Mouse (Mus musculus) adrenal gland (tissue): Measurements from ENCODE around the gene Meis1.

ENCODE experiments used
- intact Hi-C: fragments of 180-260 bp; cut with DNase I; formaldehyde crosslinking; loops from one replicate; pipeline ENCODE4 v1.15.1; 2025

Gene Meis1

DNA sequence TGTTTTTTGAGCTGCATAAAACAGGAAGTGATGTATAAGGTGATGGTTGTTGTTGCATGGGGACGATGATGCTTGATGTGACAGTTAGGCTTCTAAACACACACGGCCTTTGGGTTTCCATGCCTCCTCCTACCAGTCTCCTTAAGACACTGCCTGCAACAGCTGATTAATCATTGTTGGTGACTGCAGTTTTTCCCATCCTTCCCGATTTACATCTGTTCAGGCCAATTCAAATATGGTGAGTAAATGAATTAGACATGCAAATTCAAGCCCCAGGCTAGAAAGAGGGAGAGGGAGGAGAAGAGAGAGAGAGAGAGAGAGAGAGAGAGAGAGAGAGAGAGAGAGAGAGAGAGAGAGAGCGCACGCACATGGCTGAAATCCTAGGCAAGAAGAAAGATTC, 138.0 kb downstream of the Meis1 start:
- intact Hi-C loops = no loop called here

DNA sequence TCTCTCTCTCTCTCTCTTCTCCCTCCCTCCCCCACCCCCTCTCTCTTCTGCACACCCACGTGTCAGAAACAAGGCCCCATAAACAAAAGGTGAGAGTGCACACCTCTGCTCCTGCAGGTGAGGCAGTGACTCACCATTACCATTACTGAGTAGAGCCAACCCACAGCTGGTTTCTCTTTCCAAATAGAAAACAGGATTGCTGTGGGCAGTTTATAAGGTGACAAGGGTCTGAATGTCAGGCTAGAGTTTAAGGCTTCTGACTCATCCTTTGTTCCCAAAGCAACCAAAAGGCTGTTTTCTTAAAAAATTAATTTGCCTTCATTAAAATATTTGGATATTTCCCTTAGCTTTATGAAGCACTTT, 139.3 kb downstream of the Meis1 start:
- intact Hi-C loops = loop anchor here (5.0 to 10.0 kb wide), 4 partner anchors 235 to 1195 kb away; no protein-coding TSS in a partner anchor

DNA sequence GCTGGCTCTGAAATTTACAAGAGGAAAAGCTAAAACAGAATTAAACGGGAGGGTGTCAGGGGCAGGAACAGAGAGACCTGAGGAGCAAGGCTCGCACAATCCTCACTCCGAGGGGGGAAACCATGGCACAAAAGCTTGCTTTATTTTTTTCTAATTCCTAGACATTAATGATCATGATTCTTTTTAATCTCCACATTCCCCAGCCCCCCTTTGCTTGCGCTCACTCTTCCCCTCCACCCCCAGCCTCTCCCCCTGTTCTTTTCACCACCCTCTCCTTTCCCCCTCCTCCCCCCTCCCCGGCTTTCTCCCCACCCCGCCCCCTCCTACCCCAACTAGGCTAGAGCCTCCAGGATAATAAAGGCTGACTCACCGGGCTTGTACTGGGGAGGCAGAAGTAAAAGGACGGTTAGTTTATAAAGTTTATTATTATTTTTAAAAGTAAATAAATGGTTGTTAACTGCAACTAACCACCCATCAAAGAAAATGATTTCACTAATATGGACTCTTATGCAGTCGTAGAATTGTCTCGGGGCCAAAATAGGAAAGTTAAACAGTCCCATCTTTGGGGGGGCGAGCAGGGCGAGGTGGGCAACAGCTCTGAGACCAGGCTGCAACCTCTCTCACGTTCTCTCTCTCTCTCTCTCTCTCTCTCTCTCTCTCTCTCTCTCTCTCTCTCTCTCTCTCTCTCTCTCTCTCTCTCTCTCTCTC, 139.9 kb downstream of the Meis1 start:
- intact Hi-C loops = loop anchor here (5.0 to 10.0 kb wide), 4 partner anchors 236 to 1194 kb away; no protein-coding TSS in a partner anchor

DNA sequence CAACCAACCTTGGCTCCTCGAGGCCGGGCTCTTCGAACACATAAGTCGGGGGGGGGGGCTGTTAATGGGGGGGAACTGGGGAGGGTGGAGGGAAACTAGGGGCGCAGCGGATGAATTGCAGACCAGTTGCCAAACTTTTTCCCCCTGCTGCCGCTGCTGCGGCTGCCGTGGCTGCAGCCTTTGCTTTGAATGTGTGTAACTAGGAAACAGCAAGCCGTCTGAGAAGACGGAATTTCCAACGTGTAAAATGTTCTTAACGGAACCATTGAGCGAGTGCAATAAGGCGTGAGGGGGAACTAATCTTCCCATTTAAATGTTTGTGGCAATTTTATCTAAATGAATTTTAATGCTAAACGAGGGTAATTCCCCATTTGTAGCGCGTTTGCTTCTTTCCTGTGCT, 140.8 kb downstream of the Meis1 start:
- intact Hi-C loops = loop anchor here (5.0 to 10.0 kb wide), 4 partner anchors 237 to 1193 kb away; no protein-coding TSS in a partner anchor

DNA sequence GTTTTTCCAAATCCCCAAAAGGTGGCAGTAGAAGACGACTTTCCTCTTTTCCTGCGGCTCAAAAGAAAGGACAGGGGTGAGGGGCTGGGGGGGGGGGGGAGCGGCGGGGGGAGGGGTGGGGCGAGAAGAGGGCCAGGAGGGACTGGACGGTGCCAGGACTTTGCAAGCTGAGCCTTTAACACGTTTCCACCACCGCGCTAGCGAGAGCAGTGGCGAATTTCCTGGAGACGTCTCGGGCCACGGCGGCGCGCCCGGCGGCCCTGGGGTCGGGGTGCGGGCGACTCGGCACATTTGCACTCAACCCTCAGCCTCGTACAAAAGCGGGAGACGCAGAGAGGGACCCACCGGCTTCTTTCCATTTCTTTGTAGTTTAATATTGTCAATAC, 141.2 kb downstream of the Meis1 start:
- intact Hi-C loops = loop anchor here (2.0 to 10.0 kb wide), 5 partner anchors 141 to 1193 kb away; partner anchors contain the start of gene Meis1

DNA sequence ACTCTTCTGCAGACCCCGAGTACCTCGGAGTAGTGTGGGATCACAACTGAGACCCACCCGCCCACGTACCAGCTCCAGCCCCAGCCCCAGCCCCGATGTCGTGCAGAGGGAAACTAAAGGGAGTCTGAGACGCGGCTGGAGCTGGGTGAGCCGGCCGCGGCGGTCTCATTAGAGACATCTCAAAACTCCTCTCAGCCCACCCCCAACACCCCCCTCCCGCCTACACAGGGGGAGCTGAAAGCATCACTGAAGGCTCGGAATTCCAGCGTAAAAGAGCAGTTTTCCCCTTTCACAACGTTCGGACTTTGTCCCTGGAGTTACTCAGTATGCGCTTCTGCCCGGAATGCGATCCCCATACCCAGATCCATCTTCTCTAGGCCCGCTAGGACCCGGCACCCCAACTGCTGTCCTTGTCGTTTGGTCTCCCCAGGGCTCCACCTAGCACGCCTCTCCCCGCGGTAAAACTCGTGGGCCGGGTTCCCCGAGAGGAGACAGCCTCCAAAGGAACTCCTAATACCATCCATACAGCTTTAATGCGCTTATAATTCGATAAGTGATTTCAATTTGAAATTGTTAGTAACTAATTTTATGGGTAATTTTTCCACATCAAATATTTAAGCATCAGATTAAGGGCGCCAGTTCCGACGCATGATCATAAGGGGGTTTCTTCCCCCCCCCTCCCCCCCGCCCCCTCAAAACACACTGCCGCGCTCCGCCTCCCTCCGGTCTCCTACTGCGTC, 141.7 kb downstream of the Meis1 start:
- intact Hi-C loops = loop anchor here (2.0 to 10.0 kb wide), 5 partner anchors 142 to 1192 kb away; partner anchors contain the start of gene Meis1

DNA sequence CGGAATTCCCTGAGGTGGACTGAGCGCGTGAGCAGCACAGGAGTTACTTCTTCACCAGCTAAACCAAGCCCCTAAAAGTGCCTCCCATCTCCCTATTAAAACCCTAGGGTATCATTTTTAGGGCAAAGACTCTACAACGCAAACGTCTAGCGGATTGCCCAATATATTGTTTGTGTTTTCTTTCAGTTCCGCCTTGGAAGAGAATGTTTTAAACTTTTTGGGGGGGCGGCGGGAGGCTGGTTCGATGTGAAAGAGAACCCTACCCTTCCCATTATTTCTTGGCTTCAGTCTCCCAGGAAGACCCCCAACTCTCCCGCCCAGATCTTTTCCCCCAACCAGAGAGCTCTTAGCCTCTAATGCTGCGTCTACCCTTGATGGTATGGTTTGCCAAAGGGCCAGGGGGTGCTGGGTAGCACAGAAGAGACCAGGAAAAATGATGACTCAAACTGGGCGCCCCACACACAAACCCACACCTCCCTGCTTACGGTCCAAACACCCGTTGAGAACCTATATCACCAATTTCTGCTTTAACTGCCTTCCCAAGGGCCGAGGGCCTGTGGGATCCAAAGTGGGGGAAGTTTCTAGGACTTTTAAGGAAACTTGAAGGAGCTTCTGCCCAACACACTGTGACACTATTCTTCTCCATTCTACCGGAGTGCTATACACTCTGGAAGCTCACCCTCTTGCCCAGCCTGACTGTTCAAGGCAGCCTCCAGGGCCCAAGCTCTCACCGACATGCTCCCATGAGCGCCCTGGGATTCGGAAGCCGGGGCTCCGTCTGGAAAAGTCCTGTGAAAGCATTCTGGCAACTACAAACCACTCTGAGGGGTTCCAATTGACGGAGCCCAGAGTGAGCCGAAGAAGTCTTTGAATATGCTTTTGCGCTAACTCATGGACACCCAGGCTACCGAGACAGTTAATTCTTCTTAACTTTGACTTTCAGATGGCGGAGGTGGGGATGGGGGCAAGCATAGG, 142.6 kb downstream of the Meis1 start:
- intact Hi-C loops = loop anchor here (2.0 to 10.0 kb wide), 5 partner anchors 143 to 1191 kb away; partner anchors contain the start of gene Meis1

DNA sequence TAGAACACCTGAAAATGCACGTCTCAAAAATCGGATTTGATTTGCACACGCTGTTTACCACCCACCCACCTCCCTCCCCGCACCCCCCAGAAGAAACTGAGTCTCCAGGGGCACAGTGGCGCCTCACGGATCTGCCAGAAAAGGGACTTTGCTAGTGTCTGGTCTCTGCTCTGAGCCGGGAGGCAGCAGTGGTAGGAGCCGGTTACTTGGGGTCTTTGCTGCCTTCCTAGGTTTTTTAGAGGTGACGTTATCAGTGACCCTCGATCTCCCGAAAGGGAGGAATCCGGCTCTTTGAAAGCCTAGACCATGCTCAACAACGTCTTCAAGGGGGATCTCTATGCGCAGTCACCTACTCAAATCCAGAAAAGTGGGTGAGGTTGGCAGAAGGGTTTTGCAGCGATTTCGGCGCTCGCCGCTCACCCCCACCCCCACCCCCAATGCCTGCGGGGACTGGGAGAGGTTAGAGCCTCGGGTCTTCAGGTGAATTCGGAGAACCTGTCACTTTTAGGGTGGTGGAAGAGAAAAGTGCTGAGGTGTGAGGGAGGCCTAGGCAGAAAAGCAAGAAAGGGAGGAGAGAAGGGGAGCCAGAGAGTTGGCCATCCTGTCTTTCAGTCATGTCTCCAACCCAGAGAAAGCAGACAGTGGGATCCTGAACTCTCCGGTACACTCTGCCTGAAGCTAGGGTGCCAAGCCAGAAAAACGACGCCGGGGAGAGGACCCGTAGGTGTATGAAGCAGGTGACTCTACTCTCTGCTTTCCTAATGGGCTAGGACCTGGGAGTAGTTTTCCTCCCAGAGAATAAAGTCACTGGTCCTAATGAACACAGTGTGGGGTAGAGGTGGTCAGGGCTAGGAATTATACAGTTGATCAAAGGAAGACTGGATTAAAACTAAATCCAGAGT, 143.5 kb downstream of the Meis1 start:
- intact Hi-C loops = loop anchor here (5.0 to 10.0 kb wide), 4 partner anchors 240 to 1190 kb away; no protein-coding TSS in a partner anchor

DNA sequence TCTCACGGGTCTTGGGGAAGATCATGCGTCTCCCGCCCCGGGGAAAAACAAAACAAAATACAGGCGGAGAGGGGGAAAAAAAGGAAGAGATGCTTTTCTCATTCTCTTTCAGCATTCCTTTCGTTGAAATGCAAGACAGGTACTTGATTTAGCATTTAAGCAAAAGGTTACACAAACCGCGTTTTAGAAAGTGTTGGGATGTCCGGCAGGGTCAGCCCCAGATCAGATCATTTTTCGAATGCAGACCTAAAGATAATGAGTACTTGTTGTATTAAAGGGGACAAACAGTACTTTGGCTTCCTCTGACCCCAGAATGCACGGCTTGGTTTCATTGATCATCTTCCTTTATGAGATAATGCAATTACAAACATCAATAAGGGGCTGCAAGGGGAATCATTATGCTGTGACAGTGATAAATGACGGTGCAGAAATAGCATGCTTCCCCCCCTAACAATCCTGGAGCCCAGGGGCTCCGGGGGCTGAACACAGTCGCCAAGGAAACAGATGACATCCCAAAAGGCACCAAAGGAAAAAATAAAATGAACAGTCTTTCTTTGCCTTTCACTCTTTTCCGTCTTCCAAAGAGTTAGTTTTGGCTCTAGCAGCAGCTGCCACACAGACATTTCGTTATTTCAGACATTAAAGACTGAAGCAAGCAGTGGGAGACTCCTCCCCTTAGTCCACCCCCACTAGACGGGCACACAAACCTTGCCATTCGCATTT, 144.3 kb downstream of the Meis1 start:
- intact Hi-C loops = loop anchor here (5.0 to 10.0 kb wide), 4 partner anchors 240 to 1190 kb away; no protein-coding TSS in a partner anchor

DNA sequence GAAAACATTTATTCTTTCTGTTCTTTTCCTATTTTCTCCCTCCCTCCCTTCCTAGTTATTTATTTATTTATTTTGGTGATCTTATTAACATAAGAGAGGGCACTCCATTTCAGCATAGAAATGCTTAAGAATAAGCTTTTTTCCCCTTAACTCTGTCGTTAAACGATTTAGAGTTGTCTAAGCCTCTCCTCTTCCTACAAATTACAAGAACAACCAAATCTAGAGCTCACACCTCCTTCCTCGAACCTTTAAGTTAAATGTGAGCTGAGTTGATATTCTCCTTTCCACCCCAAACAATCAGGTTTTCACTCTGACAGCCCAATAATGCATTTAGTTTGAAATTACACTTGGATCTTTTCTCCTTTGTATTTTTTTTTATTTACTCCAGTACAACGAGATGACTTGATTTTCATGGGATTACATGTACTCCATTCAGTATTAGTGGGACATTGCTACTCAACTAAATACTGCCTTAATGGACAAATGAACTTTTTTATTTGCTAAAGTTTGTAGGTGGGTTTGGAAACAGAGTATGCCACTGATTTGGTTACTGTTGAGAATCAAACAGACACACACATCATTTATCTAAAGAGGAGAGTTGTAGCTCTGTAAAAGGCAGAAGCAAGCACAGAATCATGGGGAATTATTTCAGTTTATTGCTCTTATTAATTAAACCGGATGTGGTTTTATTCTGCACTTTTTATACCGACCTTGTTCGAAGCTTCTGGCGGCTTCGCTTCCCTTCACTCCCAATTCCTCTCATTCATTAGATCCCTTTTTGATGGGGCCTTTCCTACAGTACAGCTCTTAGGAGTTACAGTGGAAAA, 145.1 kb downstream of the Meis1 start:
- intact Hi-C loops = loop anchor here (5.0 to 10.0 kb wide), 4 partner anchors 241 to 1189 kb away; no protein-coding TSS in a partner anchor

DNA sequence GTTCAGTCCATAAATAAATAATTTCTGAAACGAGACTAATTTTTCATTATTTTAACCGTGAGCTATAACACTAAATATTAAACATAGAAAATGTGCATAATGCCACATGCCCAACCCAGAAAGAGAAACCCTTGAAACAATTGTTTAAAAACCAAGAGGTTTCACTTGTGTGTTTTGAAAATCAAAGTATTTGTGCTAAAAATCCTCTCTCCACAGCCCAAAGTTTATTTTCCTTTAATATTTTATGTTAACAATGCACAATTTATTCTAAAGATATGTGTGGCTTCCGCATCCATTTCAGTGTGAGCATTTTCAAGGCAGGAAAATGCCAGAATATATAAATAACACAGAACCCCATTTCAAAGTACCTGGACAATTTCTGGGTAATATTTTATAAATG, 146.0 kb downstream of the Meis1 start:
- intact Hi-C loops = loop anchor here (5.0 to 10.0 kb wide), 4 partner anchors 242 to 1188 kb away; no protein-coding TSS in a partner anchor

DNA sequence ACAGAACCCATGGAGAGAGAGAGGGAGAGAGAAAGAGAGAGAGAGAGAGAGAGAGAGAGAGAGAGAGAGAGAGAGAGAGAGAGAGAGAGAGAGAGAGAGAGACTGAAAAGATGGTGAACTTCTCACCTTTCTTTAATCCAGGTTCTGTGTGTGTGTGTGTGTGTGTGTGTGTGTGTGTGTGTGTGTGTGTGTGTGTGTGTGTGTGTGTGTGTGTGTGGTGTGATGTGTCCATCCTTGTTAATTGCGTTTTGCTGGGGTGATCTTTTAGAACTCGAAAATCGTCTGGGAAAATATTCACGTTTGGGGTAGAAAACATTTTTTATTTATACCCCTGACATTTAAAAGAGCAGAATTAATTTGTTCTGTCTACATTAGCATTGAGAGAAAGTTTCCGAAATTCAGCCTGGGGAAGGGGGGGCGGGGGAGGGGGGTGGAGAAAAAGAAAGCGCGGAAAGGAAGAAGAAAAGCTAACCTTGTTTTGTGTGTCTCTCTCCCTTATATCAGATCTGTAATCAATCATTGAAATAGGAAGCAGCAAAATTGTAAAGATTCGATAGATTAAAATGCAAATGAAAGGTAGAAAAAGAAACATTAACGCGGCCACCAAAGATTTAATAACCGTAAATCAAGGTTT, 146.6 kb downstream of the Meis1 start:
- intact Hi-C loops = loop anchor here (5.0 to 10.0 kb wide), 4 partner anchors 243 to 1187 kb away; no protein-coding TSS in a partner anchor

DNA sequence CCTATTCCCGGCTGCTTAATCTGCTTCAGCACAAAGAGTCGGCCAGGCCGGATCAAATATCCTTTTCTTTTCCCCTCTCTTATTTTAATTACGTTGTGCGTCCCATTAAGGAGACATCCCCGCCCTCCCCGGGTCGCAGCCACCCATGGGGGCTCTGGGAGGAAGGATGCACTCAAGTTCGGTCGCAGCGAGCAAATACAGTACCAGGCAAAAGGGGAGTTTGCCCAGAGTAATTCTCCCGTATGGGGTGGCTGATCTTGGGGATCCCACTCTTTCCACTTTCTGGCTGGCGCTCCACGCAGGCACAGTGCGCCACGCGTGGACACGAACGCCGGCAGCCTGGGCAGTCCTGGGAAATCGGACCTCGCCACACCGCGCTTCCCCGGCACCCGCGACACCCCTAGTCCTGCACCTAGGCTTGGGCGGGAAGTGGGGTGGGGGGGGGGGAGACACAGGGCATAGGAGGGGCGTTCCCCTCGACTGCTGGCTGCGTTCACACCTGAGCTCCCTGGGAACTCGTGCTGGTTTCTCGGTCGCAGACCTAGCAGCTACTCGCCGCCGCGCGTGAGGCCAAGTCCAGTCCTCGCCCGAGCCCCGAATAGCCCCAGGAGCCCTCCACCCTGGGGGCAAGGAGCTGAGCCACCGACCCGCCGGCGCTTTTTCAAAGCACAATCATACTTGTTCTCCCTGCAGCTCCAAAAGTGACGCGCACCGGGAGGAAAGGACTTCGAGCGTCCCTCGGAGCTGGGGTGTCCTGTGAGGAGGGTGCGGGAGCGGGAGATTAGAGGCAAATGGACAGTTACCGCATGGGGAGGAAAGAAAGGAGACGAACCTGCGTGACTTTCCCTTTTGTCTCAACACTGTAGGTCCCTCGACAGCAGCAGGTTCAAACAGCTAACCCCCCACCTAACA, 147.4 kb downstream of the Meis1 start:
- intact Hi-C loops = loop anchor here (2.0 to 10.0 kb wide), 5 partner anchors 115 to 1187 kb away; no protein-coding TSS in a partner anchor

DNA sequence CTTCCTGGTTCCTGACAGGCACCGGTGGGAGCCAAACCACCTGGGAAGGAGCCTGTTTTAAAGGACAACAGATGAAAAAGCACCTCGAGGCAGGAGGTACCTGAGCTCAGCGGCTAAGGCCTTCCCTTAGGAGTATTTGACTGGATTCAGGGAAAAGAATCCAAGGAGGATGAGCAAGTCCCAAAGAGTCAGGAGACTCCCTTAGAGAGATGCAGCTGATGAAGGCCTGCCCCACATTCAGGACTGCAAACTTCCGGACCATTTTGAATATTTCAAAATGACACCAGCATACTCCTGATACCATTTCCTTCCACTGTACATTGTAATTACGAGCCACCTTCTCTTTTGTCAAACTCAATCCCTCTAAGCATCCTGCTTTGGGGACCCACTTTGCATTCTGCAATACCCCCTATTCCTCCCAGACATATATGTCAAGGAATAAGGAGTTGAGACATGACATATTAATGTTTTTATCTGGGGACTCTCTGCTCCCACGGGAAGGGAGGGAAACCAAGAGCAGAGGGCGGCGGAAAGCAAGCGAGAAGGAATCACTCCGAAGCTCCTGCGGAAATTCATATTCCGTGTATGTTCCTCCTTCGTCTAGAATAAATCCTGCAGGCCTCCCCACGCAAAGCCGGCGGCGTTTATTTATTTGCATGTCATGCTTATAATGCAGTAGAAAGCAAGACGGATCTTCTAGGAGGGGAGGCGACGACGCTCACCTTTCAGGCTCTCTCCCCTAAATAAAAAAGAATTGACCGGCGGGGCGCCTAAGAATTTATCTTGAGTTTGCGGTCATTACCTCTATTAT, 148.5 kb downstream of the Meis1 start:
- intact Hi-C loops = loop anchor here (2.0 to 10.0 kb wide), 5 partner anchors 114 to 1186 kb away; no protein-coding TSS in a partner anchor

DNA sequence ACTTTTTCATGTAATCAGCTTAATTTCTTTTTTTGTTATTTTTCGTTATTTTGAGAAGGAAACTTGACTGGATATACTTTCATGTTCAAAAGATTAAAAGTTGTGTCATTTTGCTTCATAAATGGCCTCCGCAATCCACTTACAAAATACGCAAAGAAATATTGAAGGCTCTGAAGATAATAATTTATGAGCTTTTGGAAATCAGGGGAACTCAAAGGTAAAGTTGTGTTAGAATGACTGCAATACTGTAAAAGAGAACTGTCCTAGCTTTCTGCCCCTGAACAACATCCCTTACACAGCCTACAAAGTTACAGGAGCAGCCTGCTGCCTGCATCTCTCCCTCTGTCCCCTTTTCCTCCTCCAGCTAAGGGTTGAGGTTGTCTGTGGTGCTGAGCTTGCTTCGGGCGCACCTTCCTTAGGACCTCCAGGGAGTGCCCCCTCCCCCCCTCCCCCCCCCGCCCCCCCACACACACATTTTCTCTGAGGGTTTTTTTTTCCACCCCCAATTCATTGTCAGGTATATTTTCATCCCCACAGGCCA, 149.3 kb downstream of the Meis1 start:
- intact Hi-C loops = no loop called here
